Mouse (Mus musculus) ES-Bruce4 (cell line): ENCODE measurements around the gene Abcf1.

Experiments used
- CTCF ChIP-seq: IDR thresholded peaks from one replicate; pipeline ENCODE4 v1.8.1; 2011; ENCODE audit warnings: low read depth, low read length
- EP300 ChIP-seq: IDR thresholded peaks from 2 replicates; pipeline ENCODE4 v1.6.1; 2011; ENCODE audit warnings: low read depth, low read length; ENCODE audit not compliant: insufficient read depth
- POLR2A ChIP-seq: IDR thresholded peaks from one replicate; pipeline ENCODE4 v1.8.1; 2011; ENCODE audit warnings: low read length; ENCODE audit not compliant: insufficient read depth

DNA sequence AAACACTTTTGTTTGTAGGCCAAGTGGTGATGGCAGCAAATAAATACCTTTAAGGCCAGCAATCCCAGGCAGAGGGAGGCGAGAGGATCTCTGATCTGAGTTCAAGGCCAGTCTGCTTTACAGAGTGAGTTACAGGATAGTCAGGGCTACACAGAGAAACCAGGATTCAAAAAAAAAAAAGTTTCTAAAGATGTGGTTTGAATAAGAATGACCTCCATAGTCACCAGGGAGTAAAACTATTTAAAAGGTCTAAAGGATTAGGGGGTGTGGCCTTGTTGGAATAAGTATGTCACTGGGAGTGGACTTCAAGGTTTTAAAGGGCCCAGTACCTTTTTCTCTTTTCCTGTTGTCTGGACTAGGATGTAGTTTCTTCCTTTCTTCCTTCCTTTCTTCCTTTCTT, 29.6 kb downstream of the Abcf1 start:
- TF ChIP-seq CTCF (no peak), POLR2A (no peak), EP300 (no peak)
